Mouse (Mus musculus) hindbrain, embryonic 16.5 days (tissue): ENCODE data around the gene Atf1. TPM values are rescaled to one million over a fixed set of nuclear protein-coding genes. Genes with fewer than 3 reads are reported as not detected.

Experiments
- ATAC-seq: fragments of 200-750 bp; cut with Nextera tagmentation; 2 replicates; pipeline ENCODE4 v1.8.0; 2017; ENCODE audit warnings: moderate TSS enrichment, moderate library complexity
- H3K27ac ChIP-seq: fragments of 300-500 bp; sonication (generic); 2 replicates; pipeline ENCODE4 v1.5.1; 2014; ENCODE audit warnings: low read depth, mild to moderate bottlenecking, control low read depth, low read length, moderate library complexity
- H3K27me3 ChIP-seq: fragments of 300-500 bp; sonication (generic); replicated peaks from 2 replicates; pipeline ENCODE4 v1.6.1; 2014; ENCODE audit warnings: low read length; ENCODE audit not compliant: control insufficient read depth, insufficient read depth
- H3K36me3 ChIP-seq: fragments of 300-500 bp; sonication (generic); 2 replicates; pipeline ENCODE4 v1.6.1; 2014; ENCODE audit warnings: mild to moderate bottlenecking, low read length, moderate library complexity, mixed read lengths; ENCODE audit not compliant: control insufficient read depth, insufficient read depth
- H3K4me1 ChIP-seq: fragments of 300-500 bp; sonication (generic); 2 replicates; pipeline ENCODE4 v1.6.1; 2014; ENCODE audit warnings: low read depth, low read length; ENCODE audit not compliant: control insufficient read depth, insufficient read depth
- H3K4me2 ChIP-seq: fragments of 300-500 bp; sonication (generic); 2 replicates; pipeline ENCODE4 v1.6.1; 2014; ENCODE audit warnings: mild to moderate bottlenecking, low read length, control low read depth, moderate library complexity
- H3K4me3 ChIP-seq: fragments of 300-500 bp; sonication (generic); 2 replicates; pipeline ENCODE4 v1.5.1; 2014; ENCODE audit warnings: mild to moderate bottlenecking, low read length, control low read depth, moderate library complexity
- H3K9ac ChIP-seq: fragments of 300-500 bp; sonication (generic); 2 replicates; pipeline ENCODE4 v1.6.1; 2014; ENCODE audit warnings: low read depth, mild to moderate bottlenecking, control low read depth, low read length, moderate library complexity
- H3K9me3 ChIP-seq: fragments of 300-500 bp; sonication (generic); 2 replicates; pipeline ENCODE4 v1.6.1; 2014; ENCODE audit warnings: mild to moderate bottlenecking, low read length, moderate library complexity; ENCODE audit not compliant: control insufficient read depth
- WGBS: fragments of 180-500 bp; shearing (Covaris S2); extraction: QIAGEN DNeasy Blood & Tissue Kit; methylation state at CpG from one replicate; pipeline ENCODE4 v1.1.7; 2014; 5-methylcytosine and 5-hydroxymethylcytosine counted together
- polyA plus RNA-seq: library from polyadenylated mRNA; unstranded; fragments of >200 nt; fragmentation: Nextera tagmentation; extraction: Ambion mirVana; gene quantifications from 2 replicates; pipeline ENCODE4 v1.2.1, GENCODE M21; 2015

Gene Atf1
- 11.8 and 13.1 TPM in 2 replicates for polyA plus RNA-seq

DNA sequence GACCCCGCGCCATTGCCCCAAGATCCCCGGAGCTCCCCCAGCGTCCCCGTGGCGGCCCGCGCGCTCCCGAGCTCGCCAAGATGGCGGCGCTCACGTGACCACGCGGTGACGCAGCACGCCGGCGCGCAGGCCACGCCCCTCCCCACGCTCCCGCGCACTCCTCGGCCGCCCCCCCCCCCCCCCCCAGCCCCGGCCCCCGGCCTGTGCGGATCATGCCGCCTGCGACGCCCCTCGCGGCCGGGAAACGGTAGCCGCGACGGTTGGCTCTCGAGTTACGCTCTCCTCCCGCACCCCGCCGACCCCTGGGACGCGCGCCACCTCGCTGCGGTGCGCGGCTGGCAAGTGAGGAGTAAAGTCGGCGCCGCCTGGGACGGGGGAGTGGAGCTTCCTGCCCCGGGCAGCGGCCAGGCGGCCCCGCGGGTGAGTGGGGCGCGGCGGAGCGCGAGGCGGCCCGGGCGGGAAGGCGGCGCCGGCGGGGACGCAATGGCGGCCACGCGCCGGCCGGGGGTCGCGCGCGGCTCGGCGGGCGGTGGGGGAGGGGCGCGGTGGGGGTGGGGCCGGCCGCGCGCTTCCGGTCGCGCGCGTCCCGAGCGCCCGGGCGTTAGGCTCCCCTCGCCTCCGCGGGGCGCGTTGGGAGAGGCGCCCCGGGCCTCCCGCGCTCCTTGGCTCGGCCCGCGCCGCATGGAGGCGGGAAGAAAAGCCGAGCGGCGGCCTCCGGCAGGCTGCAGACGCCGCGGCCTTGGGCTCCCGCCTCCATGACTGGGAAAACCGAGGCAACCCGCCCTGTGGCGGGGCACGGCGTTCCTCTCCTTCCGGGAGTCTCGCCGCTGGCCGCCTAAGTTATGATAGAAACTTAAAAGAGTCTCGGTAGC lies at the start of gene Atf1:
Atf1 (plus strand) TSS at position 157 of the 872 bp plus-strand sequence.
- H3K4me3 ChIP-seq, result peak within 1 kb of the TSS; percentile 90
- peaks cover 12% of the 10 kb centered on the region for H3K4me1 ChIP-seq
- H3K36me3 ChIP-seq, result no peaks in the 10 kb centered on the region
- peak within 1 kb of the TSS; percentile 100 for H3K9ac ChIP-seq
- H3K9me3 ChIP-seq, result no peaks in the 10 kb centered on the region
- H3K4me2 ChIP-seq, result peak within 1 kb of the TSS; percentile 84
- ATAC-seq, result peak; percentile 81
- H3K27ac ChIP-seq, result peak within 1 kb of the TSS; percentile 100
- H3K27me3 ChIP-seq, result no peaks in the 10 kb centered on the region
- 0% methylated on average over 35 of the region's 133 CpGs for WGBS

DNA sequence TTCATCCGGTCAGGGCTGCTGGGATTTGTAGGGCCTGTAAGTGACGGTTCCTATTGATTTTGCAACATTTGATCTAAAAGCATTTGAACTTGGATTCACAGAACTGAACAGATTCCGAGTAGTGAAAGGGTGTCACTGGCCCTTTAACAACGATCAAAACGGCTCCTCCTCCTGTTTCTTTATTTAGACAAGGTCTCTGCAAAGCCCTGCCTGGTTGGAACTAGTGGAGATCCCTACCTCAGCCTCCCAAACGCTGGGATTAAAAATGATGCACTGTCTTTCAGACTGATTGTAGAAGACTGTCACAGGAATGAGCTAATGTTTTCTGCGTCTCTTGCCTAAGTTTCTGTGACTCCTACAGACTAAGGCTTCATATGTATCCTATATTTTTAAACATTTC lies 49.1 kb upstream of the Atf1 start:
- H3K9me3 ChIP-seq, result no peaks in the 10 kb centered on the region

GRCm38 (mm10) chr15:100179685-100180084 lies 47.9 kb upstream of the Atf1 start:
- no peak overlapping the region for H3K4me3 ChIP-seq
- H3K4me1 ChIP-seq, result no peaks in the 10 kb centered on the region
- H3K9me3 ChIP-seq, result no peaks in the 10 kb centered on the region
- no peak overlapping the region for H3K27ac ChIP-seq
- no peak overlapping the region for H3K4me2 ChIP-seq
- H3K9ac ChIP-seq, result no peak overlapping the region
- 89% methylated on average over 6 of the region's 6 CpGs for WGBS
- no peaks in the 10 kb centered on the region for H3K27me3 ChIP-seq
- peaks cover 39% of the 10 kb centered on the region for H3K36me3 ChIP-seq
- ATAC-seq, result 0 out of 2 replicates have a peak, but pooled peaks have one; percentile 9

More for the DNA sequence above, 49.1 kb upstream of the Atf1 start:
- no peak overlapping the region for H3K4me2 ChIP-seq
- H3K4me3 ChIP-seq, result no peak overlapping the region
- no peaks in the 10 kb centered on the region for H3K27me3 ChIP-seq
- no peaks in the 10 kb centered on the region for H3K4me1 ChIP-seq
- ATAC-seq, result no peak
- H3K36me3 ChIP-seq, result peaks cover 31% of the 10 kb centered on the region
- no peak overlapping the region for H3K27ac ChIP-seq
- no peak overlapping the region for H3K9ac ChIP-seq
- 74% methylated on average over 7 of the region's 7 CpGs for WGBS

- ATAC-seq, result peak; percentile 89
- Histone ChIP-seq H3K36me3 (peaks cover 37% of the 10 kb centered on the region), H3K9me3 (no peaks in the 10 kb centered on the region), H3K27me3 (no peaks in the 10 kb centered on the region), H3K4me1 (no peaks in the 10 kb centered on the region), H3K4me3 (no peak overlapping the region), H3K4me2 (no peak overlapping the region), H3K9ac (no peak overlapping the region), H3K27ac (no peak overlapping the region)
- 71% methylated on average over 4 of the region's 4 CpGs for WGBS
These were observed 47.4 kb upstream of the Atf1 start for GRCm38 (mm10) chr15:100180221-100180620.

DNA sequence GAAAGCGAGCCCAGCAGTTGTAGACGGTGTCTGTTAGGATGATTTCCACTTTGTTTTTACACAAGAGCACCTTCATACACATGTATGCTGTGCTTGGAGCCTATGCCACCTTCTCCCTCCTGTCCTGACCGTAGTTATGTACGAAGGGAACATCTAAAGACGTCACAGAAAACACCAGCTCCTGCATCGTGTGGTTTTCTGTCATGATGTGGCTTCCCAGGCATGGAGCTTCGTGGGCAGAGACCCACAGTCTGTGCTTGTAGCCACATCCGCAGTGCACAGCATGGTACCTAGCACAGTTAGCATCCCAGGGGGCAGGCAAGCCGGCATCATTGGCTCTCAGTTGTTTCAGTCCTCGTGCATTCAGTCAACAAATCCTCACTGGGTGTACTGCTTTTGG lies 45.8 kb upstream of the Atf1 start:
- no peak overlapping the region for H3K9ac ChIP-seq
- H3K27me3 ChIP-seq, result no peaks in the 10 kb centered on the region
- no peak overlapping the region for H3K4me3 ChIP-seq
- no peak for ATAC-seq
- peaks cover 44% of the 10 kb centered on the region for H3K36me3 ChIP-seq
- 89% methylated on average over 10 of the region's 10 CpGs for WGBS
- no peak overlapping the region for H3K4me2 ChIP-seq
- no peaks in the 10 kb centered on the region for H3K9me3 ChIP-seq
- no peak overlapping the region for H3K27ac ChIP-seq
- no peaks in the 10 kb centered on the region for H3K4me1 ChIP-seq

DNA sequence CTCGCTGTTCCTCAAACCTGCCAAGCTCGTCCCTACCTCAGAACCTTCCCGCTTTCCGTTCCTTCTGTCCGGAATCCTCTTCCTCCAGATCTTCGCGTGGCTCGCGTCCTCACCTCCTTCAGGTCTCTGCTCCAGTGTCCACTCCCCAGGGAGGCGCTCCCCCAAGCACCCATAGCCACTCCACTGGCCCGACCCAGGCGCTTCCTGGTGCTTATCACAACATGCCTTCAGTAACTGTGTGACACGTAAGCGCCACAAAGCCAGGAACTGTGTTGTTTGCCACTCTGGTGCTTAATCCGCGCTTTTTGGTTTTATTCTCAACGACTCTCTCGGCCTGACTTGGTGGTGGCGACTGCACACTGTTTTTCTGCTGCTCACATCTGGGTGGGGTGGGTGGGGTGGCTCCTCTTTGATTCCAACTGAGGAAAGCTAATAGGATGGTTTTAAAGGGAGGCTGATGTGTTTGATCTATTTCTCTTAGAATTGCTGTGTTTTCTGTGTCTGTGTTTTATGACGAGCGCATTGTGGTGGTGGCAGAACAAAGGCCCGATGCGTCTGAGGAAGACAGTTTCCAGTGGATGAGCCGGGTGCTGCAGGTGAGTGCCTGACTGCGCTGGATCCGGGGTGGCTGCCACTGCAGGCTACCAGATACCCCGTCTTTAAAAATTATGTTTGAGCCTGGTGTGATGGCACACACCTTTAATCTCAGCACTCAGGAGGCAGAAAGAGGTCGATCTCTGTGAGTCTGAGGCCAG lies 44.9 kb upstream of the Atf1 start:
- no peaks in the 10 kb centered on the region for H3K27me3 ChIP-seq
- peaks cover 45% of the 10 kb centered on the region for H3K36me3 ChIP-seq
- H3K4me1 ChIP-seq, result no peaks in the 10 kb centered on the region
- no peak overlapping the region for H3K4me3 ChIP-seq
- no peaks in the 10 kb centered on the region for H3K9me3 ChIP-seq
- 93% methylated on average over 28 of the region's 28 CpGs for WGBS
- H3K4me2 ChIP-seq, result no peak overlapping the region
- no peak for ATAC-seq
- H3K9ac ChIP-seq, result no peak overlapping the region
- no peak overlapping the region for H3K27ac ChIP-seq

- Histone ChIP-seq H3K36me3 (peaks cover 41% of the 10 kb centered on the region), H3K27ac (no peak overlapping the region), H3K4me3 (no peak overlapping the region), H3K9me3 (no peaks in the 10 kb centered on the region), H3K4me2 (no peak overlapping the region), H3K27me3 (no peaks in the 10 kb centered on the region), H3K4me1 (no peaks in the 10 kb centered on the region), H3K9ac (no peak overlapping the region)
- ATAC-seq, result no peak
- WGBS, result 83% methylated on average over 10 of the region's 10 CpGs
These were observed 44.1 kb upstream of the Atf1 start for GRCm38 (mm10) chr15:100183510-100183909.

- 85% methylated on average over 5 of the region's 5 CpGs for WGBS
These were observed 42.7 kb upstream of the Atf1 start for GRCm38 (mm10) chr15:100184821-100185496.

GRCm38 (mm10) chr15:100186234-100186633 lies 41.4 kb upstream of the Atf1 start:
- Histone ChIP-seq H3K4me3 (no peak overlapping the region), H3K9ac (no peak overlapping the region)
- 84% methylated on average over 9 of the region's 9 CpGs for WGBS

More at GRCm38 (mm10) chr15:100184821-100185496, 42.7 kb upstream of the Atf1 start:
- Histone ChIP-seq H3K27ac (no peak overlapping the region), H3K9me3 (no peaks in the 10 kb centered on the region), H3K4me3 (no peak overlapping the region), H3K27me3 (no peaks in the 10 kb centered on the region), H3K4me1 (no peaks in the 10 kb centered on the region), H3K36me3 (peaks cover 40% of the 10 kb centered on the region), H3K4me2 (no peak overlapping the region), H3K9ac (no peak overlapping the region)
- ATAC-seq, result no peak

More at GRCm38 (mm10) chr15:100186234-100186633, 41.4 kb upstream of the Atf1 start:
- H3K36me3 ChIP-seq, result peaks cover 49% of the 10 kb centered on the region
- no peak for ATAC-seq
- H3K27me3 ChIP-seq, result no peaks in the 10 kb centered on the region
- no peak overlapping the region for H3K27ac ChIP-seq
- no peaks in the 10 kb centered on the region for H3K9me3 ChIP-seq
- no peaks in the 10 kb centered on the region for H3K4me1 ChIP-seq
- H3K4me2 ChIP-seq, result no peak overlapping the region
